Mouse (Mus musculus): Measurements from ENCODE around the gene Il25. TPM values are rescaled to one million over a fixed set of nuclear protein-coding genes. Genes with fewer than 3 reads are reported as not detected.

The Il25 gene
- polyA plus RNA-seq, 1 experiment from 2014 or later = 0.48 TPM

DNA sequence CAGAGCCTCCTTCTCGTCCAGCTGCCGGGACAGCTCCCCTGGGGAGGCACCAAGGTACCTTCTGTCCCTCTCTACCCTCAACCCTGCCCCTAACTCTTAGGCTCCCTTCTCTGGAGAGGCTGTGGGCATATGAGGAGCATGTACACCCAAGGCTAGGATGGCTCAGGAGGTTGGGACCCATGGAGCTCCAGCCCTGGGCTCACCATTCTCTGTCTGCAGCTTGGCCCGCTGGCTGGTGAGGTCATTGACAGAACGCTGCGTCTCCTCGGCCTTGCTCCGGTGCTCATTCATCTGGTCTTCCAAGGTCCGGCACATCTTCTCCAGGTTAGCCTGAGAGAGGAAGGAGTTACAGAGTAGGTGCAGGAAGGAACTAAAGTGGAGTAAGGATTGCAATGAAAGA, 46.2 kb downstream of the Il25 start:
- no peaks in the 10 kb centered on the region for H3K27me3 ChIP-seq (replicated peaks)
- H3K9ac ChIP-seq = no peak overlapping the region
- no peaks in the 10 kb centered on the region for H3K36me3 ChIP-seq
- H3K9me3 ChIP-seq = no peaks in the 10 kb centered on the region
- 89% methylated on average over 8 of the region's 8 CpGs for WGBS
- no peak overlapping the region for H3K4me2 ChIP-seq (replicated peaks)
- no peak overlapping the region for H3K27ac ChIP-seq
- peaks cover 9% of the 10 kb centered on the region; the same call in 1 of the 2 replicates for H3K4me1 ChIP-seq
- H3K4me3 ChIP-seq = no peak overlapping the region
- no peak for ATAC-seq (ENCODE audit: low FRiP score, low read depth)

DNA sequence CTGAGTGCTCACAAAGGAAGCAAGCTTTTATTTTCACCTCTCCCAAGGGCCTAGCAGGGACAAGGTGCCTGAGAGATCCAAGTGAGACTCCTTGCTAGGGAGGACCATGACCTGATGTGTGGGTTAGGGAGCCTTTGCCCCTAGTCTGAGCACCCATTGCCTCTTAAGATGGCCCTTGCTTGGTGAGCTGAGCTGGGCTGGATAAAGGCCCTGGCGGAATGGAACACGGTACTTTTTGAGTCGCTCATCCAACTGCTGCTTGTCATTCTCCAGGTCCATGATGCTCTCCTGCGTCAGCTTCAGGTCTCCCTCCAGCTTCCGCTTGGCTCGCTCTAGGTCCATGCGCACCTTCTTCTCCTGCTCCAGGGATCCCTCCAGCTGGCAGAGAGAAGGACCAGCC, 49.4 kb downstream of the Il25 start:
- Histone ChIP-seq H3K27me3 (replicated peaks) (no peaks in the 10 kb centered on the region), H3K4me3 (no peak overlapping the region), H3K4me2 (replicated peaks) (no peak overlapping the region), H3K36me3 (no peaks in the 10 kb centered on the region), H3K4me1 (no peaks in the 10 kb centered on the region), H3K27ac (no peak overlapping the region), H3K9ac (no peak overlapping the region), H3K9me3 (no peaks in the 10 kb centered on the region)
- WGBS = 95% methylated on average over 7 of the region's 7 CpGs
- ATAC-seq (ENCODE audit: low FRiP score, low read depth) = no peak

MicroRNAs encoded within 50 kb of the gene (microRNA counts, 519-probe panel; counts per million panel counts)
- microRNA mmu-miR-208a (342 counts per million, percentile 67 among the panel's probes with 10 or more counts), microRNA mmu-miR-208b (342 counts per million, percentile 67 among the panel's probes with 10 or more counts)

Small RNAs within 50 kb of the gene (microRNA-seq; reads per million reads assigned to microRNA genes)
- gene Mir208a (9.4 reads per million, percentile 22 among the genes with 10 or more reads in this experiment), gene Mir208b (50.0 reads per million, percentile 43 among the genes with 10 or more reads in this experiment)

Other genes with a start within 250 kb of the Il25 start
- gene 1700123O20Rik, start 246.5 kb upstream of the Il25 start, polyA plus RNA-seq (2016; fragmentation: Nextera tagmentation; extraction: Ambion mirVana) = 92.0 and 93.3 TPM in 2 replicates
- 140 and 167 TPM in 2 replicates for gene Acin1, start 245.8 kb upstream of the Il25 start, polyA plus RNA-seq (2016; fragmentation: Nextera tagmentation; extraction: Ambion mirVana)
- gene Gm29776, start 233.9 kb upstream of the Il25 start, polyA plus RNA-seq (2016; fragmentation: Nextera tagmentation; extraction: Ambion mirVana) = 0.10 and 0.17 TPM in 2 replicates
- gene Cebpe, start 220.5 kb upstream of the Il25 start, polyA plus RNA-seq (2016; fragmentation: Nextera tagmentation; extraction: Ambion mirVana) = 0.15 TPM in 1 of 2 replicates, not detected in the other
- 3.1 and 3.7 TPM in 2 replicates for gene Slc7a8, start 150.7 kb upstream of the Il25 start, polyA plus RNA-seq (2016; fragmentation: Nextera tagmentation; extraction: Ambion mirVana)
- gene Rnf212b, start 118.6 kb upstream of the Il25 start, polyA plus RNA-seq (2016; fragmentation: Nextera tagmentation; extraction: Ambion mirVana) = not detected in 2 replicates
- gene Homez, start 61.7 kb upstream of the Il25 start, polyA plus RNA-seq (2016; fragmentation: Nextera tagmentation; extraction: Ambion mirVana) = 15.7 and 16.6 TPM in 2 replicates
- gene Ppp1r3e, start 55.1 kb upstream of the Il25 start, polyA plus RNA-seq (2016; fragmentation: Nextera tagmentation; extraction: Ambion mirVana) = 1.1 and 1.4 TPM in 2 replicates
- 3.8 and 4.1 TPM in 2 replicates for gene Bcl2l2, start 49.3 kb upstream of the Il25 start, polyA plus RNA-seq (2016; fragmentation: Nextera tagmentation; extraction: Ambion mirVana)
- not detected in 2 replicates for gene Gm20521, start 49.3 kb upstream of the Il25 start, polyA plus RNA-seq (2016; fragmentation: Nextera tagmentation; extraction: Ambion mirVana)
- 214 and 236 TPM in 2 replicates for gene Pabpn1, start 40.2 kb upstream of the Il25 start, polyA plus RNA-seq (2016; fragmentation: Nextera tagmentation; extraction: Ambion mirVana)
- gene Slc22a17, start 19.6 kb upstream of the Il25 start, polyA plus RNA-seq (2016; fragmentation: Nextera tagmentation; extraction: Ambion mirVana) = 126 and 131 TPM in 2 replicates
- 29.1 and 31.2 TPM in 2 replicates for gene Efs, start 6.6 kb upstream of the Il25 start, polyA plus RNA-seq (2016; fragmentation: Nextera tagmentation; extraction: Ambion mirVana)
- gene Cmtm5, start 3.6 kb downstream of the Il25 start, polyA plus RNA-seq (2016; fragmentation: Nextera tagmentation; extraction: Ambion mirVana) = 6.7 and 7.2 TPM in 2 replicates
- 2.9 and 3.8 TPM in 2 replicates for gene Myh6, start 34.2 kb downstream of the Il25 start, polyA plus RNA-seq (2016; fragmentation: Nextera tagmentation; extraction: Ambion mirVana)
- gene Gm17428, start 44.2 kb downstream of the Il25 start, polyA plus RNA-seq (2016; fragmentation: Nextera tagmentation; extraction: Ambion mirVana) = not detected in 2 replicates
- 7.0 and 11.3 TPM in 2 replicates for gene Myh7, start 61.9 kb downstream of the Il25 start, polyA plus RNA-seq (2016; fragmentation: Nextera tagmentation; extraction: Ambion mirVana)
- 64.1 and 69.1 TPM in 2 replicates for gene Ngdn, start 82.8 kb downstream of the Il25 start, polyA plus RNA-seq (2016; fragmentation: Nextera tagmentation; extraction: Ambion mirVana)
- 29.4 and 34.4 TPM in 2 replicates for gene Zfhx2, start 159.6 kb downstream of the Il25 start, polyA plus RNA-seq (2016; fragmentation: Nextera tagmentation; extraction: Ambion mirVana)
- gene Thtpa, start 162.1 kb downstream of the Il25 start, polyA plus RNA-seq (2016; fragmentation: Nextera tagmentation; extraction: Ambion mirVana) = 25.7 and 26.5 TPM in 2 replicates
- 7.6 and 12.0 TPM in 2 replicates for gene Ap1g2, start 173.9 kb downstream of the Il25 start, polyA plus RNA-seq (2016; fragmentation: Nextera tagmentation; extraction: Ambion mirVana)
- gene Jph4, start 184.2 kb downstream of the Il25 start, polyA plus RNA-seq (2016; fragmentation: Nextera tagmentation; extraction: Ambion mirVana) = 12.3 and 13.8 TPM in 2 replicates